Mouse (Mus musculus) lung, postnatal 10 days (tissue): ENCODE measurements around the gene Arhgef19.

Experiments used
- DNase-seq: peaks from one replicate; pipeline ENCODE4 v3.0.0; 2021

Gene Arhgef19

DNA sequence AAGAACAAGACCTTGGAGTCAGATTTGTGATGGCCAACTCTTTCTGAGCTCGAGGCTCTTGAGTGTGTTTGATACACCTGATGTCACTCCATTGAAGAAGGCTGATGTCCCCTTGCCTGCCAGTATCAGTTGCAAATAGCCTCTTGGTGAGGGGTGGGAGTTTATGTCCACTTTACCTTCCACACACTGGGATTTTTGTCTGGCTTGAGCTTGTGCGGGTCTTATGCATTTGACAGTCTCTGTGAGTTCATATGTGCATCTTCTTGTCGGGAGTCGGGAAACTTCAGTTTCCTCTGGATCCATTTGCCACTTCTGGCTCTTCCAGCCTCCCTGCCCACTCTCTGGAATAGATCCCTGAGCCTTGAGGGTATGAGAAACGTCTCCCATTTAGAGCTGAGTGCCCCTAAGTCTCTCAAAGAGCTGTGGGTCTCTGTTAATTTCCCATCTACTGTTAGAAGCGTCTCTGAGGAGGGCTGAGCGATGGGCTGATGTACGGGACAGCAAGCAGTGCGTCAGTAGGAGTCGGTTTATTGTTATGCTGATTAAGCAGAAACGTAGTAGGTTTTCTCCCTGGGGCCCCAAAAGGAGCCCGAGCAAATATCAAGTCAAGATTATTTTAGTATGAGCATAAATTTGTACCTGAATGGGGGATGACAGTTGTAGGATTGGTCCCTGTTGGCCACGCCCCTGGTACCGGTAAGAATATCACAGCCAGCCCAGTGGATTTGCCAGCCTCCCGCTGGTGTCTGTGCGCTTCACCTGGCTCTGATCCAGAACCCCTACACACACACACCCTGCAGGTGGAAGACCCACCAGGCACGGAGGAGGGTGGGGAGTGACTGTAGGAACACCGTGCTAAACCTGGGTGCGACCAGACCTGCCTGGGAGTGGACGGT is 559 bp upstream of the Arhgef19 start:
- DNase-seq = no peak

DNA sequence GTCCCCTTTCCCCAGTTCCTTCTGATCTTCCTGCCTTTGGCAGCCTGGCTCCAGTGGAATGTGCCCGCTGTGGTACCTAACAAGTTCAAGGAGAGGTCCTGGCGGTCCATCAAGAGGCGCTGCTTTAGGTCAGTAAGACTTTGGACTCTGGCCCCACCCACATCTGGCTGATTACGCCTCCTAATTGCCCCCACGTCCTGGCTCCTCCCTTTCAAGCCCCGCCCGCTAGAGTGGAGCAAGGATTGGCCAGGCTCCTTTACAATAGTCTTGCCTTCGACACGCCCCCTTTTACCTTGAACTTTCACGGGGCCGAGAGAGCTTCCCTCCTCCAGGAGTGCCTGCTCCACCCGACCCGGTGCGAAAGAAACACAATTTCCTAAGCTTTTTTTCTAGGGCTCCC is 1.3 kb downstream of the Arhgef19 start:
- peak; percentile 87 for DNase-seq

DNA sequence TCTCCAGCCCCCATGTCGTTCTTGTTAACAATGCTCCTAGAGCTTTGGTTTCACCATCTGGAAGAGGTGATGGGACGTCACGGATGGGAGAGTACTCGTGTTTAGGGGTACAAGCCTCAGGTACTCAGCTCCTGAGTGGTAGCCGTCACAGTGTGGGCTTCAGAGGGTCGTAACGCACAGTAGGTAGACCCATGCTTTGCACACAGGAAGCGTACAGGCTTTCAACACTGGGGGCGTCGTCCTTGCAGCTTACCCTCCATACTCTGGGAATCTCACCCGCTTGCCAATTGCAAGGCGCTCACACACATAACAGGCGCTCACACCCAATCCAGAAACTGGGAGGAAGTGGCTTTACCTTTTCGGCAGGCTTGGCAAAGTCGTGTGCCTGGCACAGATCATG is 2.6 kb downstream of the Arhgef19 start:
- no peak for DNase-seq

DNA sequence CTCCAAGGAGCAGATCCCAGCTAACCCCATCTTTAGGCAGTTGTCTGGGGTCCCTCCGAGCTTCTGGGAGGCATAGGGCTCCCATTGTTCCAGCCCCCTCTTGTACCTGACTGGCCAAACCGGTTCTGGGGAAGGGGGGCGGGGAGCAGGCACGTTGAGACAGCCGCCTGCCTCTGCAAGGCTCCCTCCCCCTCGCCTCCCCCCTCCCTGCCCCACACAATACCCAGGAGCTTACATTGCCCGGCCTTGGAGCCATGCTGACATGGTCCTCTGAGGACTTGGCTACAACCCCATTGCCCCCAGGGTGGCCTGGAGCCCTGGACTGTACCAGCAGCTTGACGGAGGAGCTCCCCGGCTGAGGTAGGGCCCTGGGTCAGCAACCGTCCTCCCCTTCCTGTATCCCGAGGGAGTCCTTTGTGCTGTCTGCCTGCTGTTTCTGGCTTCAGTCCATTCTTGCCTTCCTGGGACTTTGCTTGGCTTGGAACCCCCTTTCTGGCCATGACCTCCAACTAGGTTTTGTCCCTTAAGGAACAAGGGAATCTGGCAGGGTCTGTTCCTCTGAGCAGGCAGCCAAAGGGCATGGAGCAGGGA is 3.4 kb downstream of the Arhgef19 start:
- peak; percentile 65 for DNase-seq

DNA sequence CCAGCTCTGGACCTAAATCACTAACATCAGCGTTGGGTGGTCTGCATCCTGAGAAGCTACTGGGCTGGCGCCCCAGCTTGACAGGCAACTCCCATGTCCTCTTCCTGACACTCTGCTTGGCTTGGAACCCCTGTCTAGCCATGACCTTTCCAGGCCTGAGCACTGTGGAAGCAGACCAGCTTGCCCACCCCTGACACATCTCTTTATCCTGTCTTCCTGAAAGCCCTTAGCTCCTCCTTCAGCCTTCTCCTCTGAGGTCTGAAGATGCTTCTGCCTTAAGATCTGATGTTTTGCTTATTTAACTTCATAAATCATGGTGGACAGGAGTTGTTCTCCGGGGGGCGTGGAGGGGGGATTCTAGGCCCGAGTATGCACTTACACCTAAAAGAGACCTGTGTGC is 4.3 kb downstream of the Arhgef19 start:
- no peak for DNase-seq

DNA sequence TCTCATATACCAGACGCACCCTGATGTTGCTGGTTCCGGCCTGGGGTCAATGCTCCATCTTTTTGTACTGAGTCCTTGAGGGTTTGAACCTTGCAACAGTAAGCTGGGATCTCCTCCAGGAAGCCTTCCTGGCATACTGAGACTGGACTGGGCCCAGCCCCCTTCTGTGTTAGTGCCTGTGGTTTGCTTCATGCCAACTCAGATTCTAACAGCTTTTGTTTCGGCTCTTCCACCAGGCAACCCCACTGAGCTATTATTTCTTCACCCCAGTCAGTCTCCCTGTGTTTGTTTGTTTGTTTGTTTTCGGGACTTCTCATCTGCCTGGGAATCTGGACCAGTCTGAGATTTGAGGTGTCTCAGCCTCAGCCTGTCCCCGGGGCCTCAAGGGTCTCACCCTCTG is 5.1 kb downstream of the Arhgef19 start:
- DNase-seq = no peak

DNA sequence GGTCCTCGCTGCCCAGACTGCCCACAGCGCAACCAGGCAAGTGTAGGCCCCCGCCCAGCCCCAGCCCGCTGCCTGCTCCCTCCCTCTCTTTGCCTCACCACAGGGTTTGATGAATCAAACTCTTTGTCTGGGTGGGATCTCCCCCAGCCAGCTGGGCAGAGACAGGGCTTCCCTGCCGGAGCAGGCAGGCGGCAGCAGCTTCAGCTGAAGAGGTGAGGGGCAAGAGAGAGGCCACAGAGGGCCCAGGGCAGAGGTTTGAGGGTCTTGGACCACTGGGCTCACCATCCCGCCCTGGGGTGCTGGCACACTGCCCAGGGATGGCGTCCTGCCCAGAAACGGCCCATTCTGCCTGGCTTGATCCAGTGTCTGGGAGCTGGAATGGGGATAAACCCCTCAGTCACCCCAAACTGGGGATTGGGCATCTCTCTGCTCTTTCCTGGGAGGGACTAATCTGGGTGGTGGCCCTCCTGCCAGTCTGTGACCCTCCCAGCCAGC is 5.7 kb downstream of the Arhgef19 start:
- DNase-seq = peak; percentile 83

DNA sequence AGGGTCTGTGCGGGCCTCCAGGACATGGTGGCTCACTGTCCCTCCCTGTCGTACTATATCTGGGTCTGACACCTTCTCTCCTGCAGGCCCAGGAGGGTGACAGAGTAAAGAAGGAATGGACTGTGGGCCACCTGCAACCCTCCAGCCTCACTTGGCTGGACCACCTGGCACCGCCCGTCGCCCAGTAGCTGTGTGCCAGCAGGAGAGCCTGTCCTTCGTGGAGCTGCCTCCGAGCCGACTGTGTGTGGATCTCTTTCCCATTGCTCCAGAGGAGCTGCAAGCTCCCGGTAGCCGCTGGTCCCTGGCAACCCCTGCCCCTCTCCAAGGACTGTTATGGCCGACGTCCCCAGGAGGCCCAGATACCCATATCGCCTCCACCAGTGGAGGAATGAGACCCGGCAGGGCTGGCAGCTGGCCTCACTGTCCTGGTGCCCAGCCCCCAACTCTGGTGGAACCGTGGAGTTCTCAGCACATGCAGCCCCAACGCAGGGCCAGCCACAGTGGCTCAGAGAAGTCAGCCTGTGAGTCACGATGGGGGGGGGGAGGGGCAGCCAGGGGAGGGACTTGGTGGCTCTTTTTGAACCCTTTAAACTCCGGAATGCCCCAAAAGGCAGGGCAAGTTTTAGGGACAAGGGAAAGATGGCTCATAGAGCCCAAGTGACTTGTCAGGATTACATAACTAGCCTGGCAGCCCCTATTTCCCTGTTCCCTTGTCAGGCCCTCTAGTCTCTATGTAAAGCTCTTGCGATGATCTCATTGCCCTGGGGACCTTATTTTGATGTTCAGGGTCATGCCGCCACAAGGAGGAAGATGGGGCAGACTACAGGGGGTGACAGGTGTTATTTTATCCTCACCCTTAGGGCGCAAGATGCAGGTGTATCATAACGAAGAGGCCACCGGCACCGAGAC is 7.0 kb downstream of the Arhgef19 start:
- DNase-seq = no peak

DNA sequence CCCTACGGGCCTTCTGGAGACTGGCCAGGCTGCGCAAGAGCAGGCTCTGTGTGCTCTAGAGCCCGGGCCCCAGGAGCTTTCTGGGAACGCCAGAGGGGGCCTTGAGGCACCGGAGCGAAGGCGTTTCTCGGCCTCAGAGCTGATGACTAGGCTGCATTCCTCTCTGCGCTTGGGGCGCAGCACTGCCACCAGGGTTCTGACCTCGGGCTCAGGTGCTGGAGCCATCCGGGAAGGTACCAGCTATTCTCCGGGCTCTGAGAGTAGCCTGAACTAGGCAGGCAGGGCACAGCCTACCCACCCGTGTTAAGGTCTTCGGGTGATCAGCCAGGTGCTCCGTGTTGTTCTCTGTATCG is 7.7 kb downstream of the Arhgef19 start:
- DNase-seq = no peak

DNA sequence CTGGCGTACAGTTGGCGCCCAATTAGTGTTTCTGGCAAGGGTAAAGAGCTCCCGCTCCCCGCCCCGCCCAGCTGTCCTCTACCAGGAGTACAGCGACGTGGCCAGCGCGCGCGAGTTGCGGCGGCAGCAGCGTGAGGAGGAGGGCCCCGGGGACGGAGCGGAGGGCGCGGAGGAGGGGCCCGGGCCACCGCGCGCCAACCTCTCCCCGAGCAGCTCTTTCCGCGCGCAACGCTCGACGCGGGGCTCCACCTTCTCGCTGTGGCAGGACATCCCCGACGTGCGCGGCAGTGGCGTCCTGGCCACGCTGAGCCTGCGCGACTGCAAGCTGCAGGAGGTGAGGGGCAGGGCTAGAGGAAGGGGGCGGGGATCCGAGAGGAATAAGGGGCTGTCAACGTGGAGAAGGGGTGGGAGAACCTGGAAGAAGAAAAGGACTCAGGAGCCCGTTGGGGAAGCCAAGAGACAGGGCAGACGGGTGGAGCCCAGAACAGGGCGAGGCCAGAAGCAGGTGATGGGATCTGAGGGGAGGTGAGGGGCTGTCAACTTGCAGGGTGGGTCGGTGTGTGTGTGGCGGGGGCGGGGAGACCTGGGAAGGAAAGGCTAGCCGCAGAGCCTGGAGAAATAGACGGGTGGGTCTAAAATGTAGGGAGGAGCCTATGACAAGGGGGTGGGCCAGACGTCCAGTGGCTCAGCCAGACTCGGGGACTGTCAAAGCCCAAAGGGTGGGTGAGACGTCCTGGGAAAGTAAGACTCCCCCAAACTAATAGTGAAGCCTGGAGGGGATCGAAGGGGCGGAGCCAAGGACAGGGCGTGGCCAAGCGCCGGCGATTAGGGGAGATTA is 8.7 kb downstream of the Arhgef19 start:
- peak; percentile 72 for DNase-seq

DNA sequence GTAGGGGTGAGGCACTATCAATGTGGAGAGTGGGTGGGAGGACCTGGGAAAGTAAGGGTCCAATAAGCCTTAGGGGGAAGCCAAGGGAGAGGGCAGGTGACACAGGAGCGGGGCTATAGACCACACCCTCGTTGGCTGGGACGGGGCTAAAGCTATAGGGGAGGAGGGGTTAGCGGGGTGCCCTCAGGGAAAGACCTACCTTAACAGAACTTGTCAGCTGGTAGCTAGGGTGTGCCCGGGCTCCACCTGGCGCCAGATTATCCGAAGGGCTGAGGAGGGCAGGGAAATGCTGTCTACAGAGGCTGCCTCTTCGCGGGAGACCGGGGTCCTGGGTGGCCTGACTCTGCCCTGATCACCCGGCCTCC is 9.3 kb downstream of the Arhgef19 start:
- DNase-seq = no peak

DNA sequence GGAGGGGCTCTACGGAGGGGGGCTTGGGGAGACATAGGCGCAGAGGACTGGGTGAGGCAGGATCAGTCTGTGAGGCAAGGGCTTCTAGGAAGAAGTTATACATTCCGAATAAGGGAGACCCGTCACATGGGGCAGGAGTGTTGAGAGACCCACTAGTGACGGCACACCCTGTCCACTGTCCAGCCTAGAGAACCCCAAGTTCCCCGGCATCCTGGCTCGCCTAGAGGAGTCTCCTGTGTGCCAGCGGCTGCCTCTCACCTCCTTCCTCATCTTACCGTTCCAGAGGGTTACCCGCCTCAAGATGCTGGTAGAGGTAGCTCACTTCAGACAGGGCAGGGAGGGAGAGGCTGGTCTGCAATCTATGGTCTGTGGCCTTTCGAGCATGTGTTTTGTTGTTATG is 10.1 kb downstream of the Arhgef19 start:
- DNase-seq = no peak

DNA sequence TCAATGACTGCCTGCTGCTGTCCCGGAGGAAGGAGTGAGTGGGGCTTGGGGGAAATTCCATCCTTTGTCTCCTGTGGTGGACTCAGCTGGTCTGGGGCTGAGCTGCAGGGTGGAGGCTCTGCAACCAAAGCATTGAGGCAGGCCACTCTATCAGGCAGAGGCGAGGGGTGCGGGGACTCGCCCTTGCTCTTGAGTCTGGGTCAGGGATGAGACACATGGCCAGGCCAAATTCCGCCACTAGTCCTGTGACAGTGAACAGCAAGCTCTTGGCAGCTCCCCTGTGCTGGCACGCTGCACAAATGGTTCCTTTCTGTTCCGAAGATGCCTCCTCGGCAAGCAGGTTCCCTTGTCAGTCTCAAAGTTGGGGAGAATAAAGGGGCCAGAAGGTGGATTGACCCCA is 11.8 kb downstream of the Arhgef19 start:
- no peak for DNase-seq

DNA sequence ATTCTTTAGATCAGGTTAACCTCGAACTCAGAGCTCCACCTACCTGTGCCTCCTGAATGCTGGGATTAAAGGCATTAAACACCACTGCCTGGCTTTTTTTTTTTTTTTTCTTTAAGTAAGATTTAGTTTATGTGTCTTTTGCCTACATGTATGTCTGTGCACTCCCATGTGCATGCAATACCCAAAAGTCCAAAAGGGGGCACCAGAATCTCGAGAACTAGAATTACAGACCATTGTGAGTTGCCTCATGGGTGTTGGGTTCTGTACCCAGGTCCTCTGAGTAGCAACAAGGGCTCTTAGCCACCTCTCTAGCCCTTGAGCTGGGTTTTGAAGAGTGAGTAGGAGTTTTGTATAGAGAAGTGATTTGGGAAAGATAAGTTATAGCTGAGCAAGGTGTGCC is 13.3 kb downstream of the Arhgef19 start:
- DNase-seq = no peak

DNA sequence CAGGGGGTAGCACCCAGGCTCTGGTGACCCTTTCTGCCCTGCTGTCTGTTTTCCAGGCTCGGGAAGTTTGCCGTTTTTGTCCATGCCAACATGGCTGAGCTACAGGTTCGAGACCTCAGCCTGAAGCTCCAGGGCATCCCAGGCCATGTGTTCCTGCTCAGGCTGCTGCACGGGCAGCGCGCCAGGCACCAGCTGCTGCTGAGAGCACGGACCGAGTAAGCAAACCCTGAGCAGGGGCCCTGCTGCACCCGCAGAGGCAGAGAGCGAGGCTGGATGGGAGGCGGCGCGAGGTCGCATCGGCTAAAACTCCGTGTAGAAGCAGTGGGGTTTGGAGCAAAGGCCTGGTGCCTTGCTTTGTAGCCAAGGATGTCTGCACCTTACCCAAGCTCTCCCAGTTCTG is 14.9 kb downstream of the Arhgef19 start:
- peak; percentile 76 for DNase-seq

DNA sequence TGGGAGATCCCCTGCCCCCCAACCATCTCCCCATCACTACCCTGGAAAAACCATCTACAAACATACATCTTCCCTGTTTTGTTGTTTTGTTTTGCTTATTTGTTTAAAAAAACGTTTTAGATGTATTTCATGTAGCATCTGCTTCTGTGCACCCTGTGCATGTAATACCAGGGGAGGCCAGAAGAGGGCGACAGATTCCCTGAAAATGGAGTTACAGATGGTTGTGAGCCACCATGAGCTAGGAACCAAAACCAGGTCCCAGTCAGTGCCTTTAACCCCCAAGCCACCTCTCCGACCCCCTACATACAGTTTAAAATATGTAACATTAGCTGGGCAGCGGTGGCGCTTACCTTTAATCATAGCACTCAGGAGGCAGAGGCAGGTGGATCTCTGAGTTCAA is 18.1 kb downstream of the Arhgef19 start:
- no peak for DNase-seq

DNA sequence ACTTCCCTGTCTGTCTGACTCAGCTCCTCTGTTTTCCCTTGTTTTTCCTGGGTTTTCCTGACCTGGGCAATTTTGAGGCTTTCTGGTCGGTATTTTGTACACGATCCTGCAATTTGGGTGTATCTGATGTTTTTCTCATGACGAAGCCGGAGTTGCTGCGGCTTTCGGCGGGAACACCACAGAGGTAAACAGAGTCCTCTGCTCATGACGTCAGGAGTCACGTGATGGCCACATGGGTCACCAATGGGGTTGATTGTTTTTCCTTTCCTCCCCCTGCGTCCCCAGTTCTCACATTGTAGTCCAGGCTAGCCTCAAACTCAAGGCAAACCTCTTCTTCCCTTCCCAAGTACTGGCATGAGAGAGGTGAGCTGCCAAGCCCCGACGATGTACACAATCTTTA is 20.1 kb downstream of the Arhgef19 start:
- DNase-seq = no peak

DNA sequence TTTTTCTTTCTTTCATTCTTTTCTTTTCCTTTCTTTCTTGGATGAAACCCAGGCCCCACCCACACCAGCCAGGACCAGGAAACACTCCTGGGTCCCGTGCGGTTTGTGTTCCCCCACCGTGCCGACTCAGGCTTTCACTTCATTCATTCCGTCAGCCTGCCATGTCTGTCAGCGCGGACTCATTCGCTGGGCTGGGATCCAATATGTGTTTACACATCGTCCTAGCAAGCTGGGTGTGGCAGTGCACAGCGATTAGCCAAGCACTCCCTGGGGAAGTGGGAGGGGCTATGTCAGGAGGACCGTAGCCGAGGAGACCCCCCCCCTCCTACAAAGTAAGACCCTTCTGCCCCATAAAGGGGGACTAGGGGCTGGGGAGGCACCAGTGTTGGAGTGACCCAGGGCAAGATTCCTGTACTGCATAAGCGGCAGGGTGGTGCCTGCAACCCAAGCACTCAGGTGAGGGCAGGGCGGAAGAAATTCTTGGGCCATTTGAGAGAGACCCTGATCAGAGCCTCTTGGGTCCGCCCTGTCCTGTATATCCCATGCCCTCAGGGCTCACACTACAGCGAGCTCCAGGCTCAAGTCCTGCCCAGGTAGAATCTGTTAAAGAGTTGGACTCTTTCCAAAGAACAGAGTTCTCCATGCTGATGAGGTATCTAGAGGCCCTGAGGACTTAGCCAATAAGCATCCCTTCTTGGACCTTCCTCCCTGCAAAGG is 20.9 kb downstream of the Arhgef19 start:
- DNase-seq = peak; percentile 88

DNA sequence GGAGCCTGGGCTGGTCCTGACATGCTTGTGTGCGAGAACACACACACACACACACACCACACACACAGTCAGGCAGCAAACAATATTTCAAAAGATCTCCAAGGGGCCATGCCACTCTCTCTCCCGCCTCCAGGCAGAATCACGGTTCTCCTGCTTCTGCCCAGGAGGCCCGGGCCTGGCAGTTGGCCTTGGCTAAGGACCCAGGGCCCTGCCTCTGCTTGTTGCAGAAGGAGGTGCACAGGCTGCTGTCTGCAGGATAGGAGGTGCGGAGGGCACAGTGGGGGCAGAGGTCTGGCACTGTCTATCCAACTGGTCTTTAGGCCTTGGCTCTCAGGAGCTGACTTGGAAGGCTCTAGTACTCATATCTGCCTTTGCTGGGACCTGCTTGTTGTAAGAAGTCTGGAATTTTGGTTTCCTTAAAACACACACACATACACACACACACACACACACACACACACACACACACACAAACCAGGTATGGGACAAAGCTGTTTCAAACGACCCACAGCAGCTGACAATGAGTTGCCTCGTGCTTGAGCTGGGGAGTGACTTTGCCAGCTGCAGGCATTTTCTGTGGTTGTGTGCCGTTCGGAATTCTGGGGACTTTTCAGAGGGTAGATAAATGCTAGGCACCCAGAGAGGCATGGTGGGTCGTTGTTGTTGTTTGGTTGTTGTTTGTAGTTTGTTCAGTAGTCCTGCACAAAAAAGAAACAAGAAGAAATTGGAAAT is 23.8 kb downstream of the Arhgef19 start:
- no peak for DNase-seq

DNA sequence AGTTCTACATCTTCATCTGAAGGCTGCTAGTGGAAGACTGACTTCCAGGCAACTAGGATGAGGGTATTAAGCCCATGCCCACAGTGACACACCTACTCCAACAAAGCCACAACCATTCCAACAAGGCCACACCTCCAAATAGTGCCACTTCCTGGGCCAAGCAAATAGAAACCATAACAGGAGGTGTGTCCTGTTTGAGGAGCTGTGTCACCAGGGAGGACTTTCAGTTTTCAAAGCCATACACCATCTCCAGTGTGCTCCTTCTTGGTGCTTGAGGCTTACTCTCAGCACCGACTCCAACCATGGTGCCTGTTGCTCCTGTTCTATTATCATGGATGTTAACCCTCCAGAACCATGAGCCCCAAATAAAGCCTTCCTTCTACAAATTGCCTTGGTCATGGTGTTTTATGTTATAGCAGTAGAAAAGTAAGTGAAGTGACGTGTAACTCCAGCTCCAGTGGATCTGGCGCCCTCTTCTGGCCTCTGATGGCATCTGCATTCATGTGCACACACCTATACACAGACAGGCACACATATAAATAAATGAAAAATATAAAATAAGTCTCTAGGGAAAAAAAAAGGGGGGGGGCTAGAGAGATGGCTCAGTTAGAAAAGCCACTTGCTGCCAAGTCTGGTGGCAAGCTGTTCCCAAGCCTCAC is 26.8 kb downstream of the Arhgef19 start:
- no peak for DNase-seq

DNA sequence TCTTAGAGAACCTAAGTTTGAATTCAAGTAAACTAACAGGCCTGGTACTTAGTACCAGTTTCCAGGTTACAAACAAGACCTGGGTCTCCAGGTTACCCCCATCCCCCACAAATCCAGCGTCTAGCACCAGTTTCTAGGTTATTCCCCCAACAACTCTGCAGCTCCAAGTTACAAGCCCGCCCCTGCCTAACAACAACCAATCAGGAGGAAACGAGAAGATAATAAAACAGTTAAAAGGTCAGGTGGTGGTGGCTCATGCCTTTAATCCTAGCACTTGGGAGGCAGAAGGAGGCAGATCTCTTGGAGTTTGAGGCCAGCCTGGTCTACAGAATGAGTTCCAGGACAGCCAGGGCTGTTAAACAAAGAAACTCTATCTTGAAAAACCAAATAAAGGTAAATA is 28.0 kb downstream of the Arhgef19 start:
- no peak for DNase-seq
